Mouse (Mus musculus) lung, embryonic 16.5 days (tissue): Measurements from ENCODE around the gene Acvr2b. TPM values are rescaled to one million over a fixed set of nuclear protein-coding genes. Genes with fewer than 3 reads are reported as not detected.

Experiments
- polyA plus RNA-seq: library from polyadenylated mRNA; unstranded; fragments of >200 nt; fragmentation: Nextera tagmentation; extraction: Ambion mirVana; gene quantifications from 2 replicates; pipeline ENCODE4 v1.2.1, GENCODE M21; 2015

Acvr2b gene
- polyA plus RNA-seq, 1 experiment from 2014 or later = 10.8 TPM

Other genes with a start within 250 kb of the Acvr2b start
- gene Acaa1b, start 245.0 kb upstream of the Acvr2b start, polyA plus RNA-seq = 1.3 and 2.5 TPM in 2 replicates
- not detected in 2 replicates for gene Gm47289, start 243.0 kb upstream of the Acvr2b start, polyA plus RNA-seq
- not detected in 2 replicates for gene Slc22a13, start 193.0 kb upstream of the Acvr2b start, polyA plus RNA-seq
- gene Oxsr1, start 79.7 kb upstream of the Acvr2b start, polyA plus RNA-seq = 9.3 and 9.8 TPM in 2 replicates
- 111 and 123 TPM in 2 replicates for gene Acaa1a, start 62.4 kb upstream of the Acvr2b start, polyA plus RNA-seq
- 36.5 and 36.9 TPM in 2 replicates for gene Myd88, start 60.7 kb upstream of the Acvr2b start, polyA plus RNA-seq
- gene Xylb, start 44.7 kb upstream of the Acvr2b start, polyA plus RNA-seq = 5.1 and 5.2 TPM in 2 replicates
- 0.06 and 0.13 TPM in 2 replicates for gene Slc22a14, start 36.6 kb upstream of the Acvr2b start, polyA plus RNA-seq
- gene Exog, start 42.8 kb downstream of the Acvr2b start, polyA plus RNA-seq = 23.5 and 27.3 TPM in 2 replicates
- gene Scn5a, start 176.9 kb downstream of the Acvr2b start, polyA plus RNA-seq = 0.67 and 0.80 TPM in 2 replicates